In the genomic region with DNA sequence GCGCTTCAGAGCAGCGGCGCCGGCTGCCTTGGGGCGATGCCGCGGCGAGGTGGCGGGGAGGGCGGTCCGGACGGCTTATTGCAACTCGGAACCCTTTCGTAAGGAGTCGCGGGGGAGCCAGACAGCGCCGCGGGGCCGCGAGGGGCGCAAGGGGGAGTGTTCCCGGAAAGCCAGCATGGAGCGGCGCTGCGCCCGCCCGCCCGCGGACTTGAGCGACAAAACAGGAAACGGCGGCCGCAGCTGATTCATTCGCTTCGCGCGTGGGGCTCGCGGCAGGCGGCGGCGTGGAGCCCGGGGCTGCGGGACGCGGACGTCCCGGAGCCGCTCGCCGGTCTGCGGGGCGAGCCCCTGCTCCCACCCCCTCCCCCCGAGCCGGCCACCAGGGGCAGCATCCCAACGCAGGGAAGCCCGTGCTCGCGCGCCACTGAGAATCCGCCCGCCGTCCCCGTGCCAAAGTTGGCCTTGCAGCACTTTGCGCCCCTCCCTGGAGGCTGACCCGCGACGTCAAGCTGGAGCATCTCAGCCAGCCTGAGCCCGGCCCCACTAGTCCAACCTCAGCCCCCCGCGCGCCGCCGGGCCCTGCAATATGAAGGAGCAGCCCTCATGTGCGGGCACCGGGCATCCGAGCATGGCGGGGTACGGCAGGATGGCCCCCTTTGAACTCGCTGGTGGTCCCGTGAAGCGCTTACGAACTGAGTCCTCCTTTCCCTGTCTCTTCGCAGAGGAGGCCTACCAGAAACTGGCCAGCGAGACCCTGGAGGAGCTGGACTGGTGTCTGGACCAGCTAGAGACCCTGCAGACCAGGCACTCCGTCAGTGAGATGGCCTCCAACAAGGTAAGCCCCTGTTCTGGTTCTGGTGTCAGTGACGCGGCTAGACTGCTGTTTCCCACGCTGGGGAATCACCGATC, we compare ENCODE assay signal across 8 mouse cellular contexts.
DNase-seq lines count a peak whose midpoint lies in the region; ATAC-seq lines count a peak whose summit lies in the region.

No protein-coding gene starts in this region.

- 0 out of 2 replicates have a peak, but pooled peaks cover 3% of the 10 kb centered on the region for H3K4me1 ChIP-seq in hindbrain, embryonic 11.5 days (replicated peaks; ENCODE audit: control insufficient read depth, insufficient read depth, low read length)

- H3K27me3 ChIP-seq in hindbrain, embryonic 11.5 days (ENCODE audit: control insufficient read depth, insufficient read depth, low read length), result no peaks in the 10 kb centered on the region

- peak overlapping the region; percentile 79 for H3K4me3 ChIP-seq in hindbrain, embryonic 11.5 days (ENCODE audit: low read depth, low read length)

- peak overlapping the region; percentile 84 for H3K9ac ChIP-seq in hindbrain, embryonic 11.5 days (ENCODE audit: low read depth, low read length)

- H3K27ac ChIP-seq in hindbrain, embryonic 11.5 days (ENCODE audit: low read depth, low read length), result peak overlapping the region; percentile 58

- ATAC-seq in hindbrain, embryonic 11.5 days (ENCODE audit: low FRiP score), result peak; percentile 89

- no peaks in the 10 kb centered on the region for H3K9me3 ChIP-seq in hindbrain, embryonic 11.5 days (ENCODE audit: control insufficient read depth, low read length)

- H3K4me2 ChIP-seq in hindbrain, embryonic 11.5 days (replicated peaks; ENCODE audit: low read depth, low read length), result peak overlapping the region; percentile 94

- H3K36me3 ChIP-seq in hindbrain, embryonic 11.5 days (ENCODE audit: control insufficient read depth, insufficient read depth, low read length), result no peaks in the 10 kb centered on the region

- WGBS in hindbrain, embryonic 11.5 days, result under 1% methylated on average over 63 of the region's 91 CpGs

- DNase-seq in NIH3T3 (ENCODE audit: low read depth), result peak; percentile 86
- peak; percentile 56 for DNase-seq in cerebellum, adult 8-10 months
- DNase-seq in frontal cortex, postnatal 10 days (ENCODE audit: low spot score in 2 of 2), result peak; percentile 43 to 72
- DNase-seq in hindbrain, embryonic 11.5 days (ENCODE audit: low spot score), result peak; percentile 82
- peak; percentile 26 for DNase-seq in left cerebral cortex, adult 11 months (ENCODE audit: low spot score)
- DNase-seq in lung, postnatal 25 days (ENCODE audit: low spot score), result peak; percentile 53
- DNase-seq in ovary, postnatal 36 days (ENCODE audit: low spot score), result peak; percentile 67
- DNase-seq in thymus, postnatal 36 days, result peak; percentile 88 to 90

Comparison
In these comparisons a context has a peak if more than half of its experiments do, and no peak if none do; other contexts are left out.
1. Peak in every context shown above with its lines: DNase-seq, ATAC-seq, H3K4me3 ChIP-seq and H3K27ac ChIP-seq.
2. DNase-seq: peak in every context shown above with its lines; median percentile 89 in thymus, postnatal 36 days; 86 in NIH3T3; 82 in hindbrain, embryonic 11.5 days; 67 in ovary, postnatal 36 days; 58 in frontal cortex, postnatal 10 days; 56 in cerebellum, adult 8-10 months; 53 in lung, postnatal 25 days; 26 in left cerebral cortex, adult 11 months.